Mouse (Mus musculus): ENCODE results near the gene Apba3. TPM values are rescaled to one million over a fixed set of nuclear protein-coding genes. Genes with fewer than 3 reads are reported as not detected.

The Apba3 gene
- total RNA-seq, 2 experiments from 2014 or later, result 35.8 to 38.6 TPM

DNA sequence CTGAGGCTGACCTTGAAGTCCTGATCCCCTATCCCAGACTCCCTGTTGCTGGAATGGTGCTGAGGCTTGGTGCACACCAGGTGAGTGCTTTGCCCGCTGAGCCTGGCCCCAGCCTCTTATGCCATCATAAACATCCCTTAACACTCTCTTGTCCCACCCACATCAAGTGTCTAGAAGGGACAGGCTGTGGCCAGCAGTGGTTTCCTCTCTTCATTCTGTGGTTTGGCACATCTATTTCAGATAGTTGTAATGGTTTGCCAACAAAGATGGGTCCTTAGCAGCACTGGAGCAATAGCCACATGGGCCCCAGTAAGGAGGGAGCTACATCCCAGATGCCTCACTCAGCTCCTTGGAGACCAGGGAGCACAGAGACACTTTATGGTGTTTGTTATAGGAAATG is 11.9 kb upstream of the Apba3 start:
- peak overlapping the region; percentile 100 for H3K27ac ChIP-seq
- no peak for DNase-seq (ENCODE audit: extremely low spot score in 1 of 2, low spot score in 2 of 2)
- intact Hi-C loops (cut with DNase I), result no loop called here
- H3K4me3 ChIP-seq, result no peak overlapping the region
- no peak for TF ChIP-seq CTCF (IDR thresholded peaks at IDR 0.05)

DNA sequence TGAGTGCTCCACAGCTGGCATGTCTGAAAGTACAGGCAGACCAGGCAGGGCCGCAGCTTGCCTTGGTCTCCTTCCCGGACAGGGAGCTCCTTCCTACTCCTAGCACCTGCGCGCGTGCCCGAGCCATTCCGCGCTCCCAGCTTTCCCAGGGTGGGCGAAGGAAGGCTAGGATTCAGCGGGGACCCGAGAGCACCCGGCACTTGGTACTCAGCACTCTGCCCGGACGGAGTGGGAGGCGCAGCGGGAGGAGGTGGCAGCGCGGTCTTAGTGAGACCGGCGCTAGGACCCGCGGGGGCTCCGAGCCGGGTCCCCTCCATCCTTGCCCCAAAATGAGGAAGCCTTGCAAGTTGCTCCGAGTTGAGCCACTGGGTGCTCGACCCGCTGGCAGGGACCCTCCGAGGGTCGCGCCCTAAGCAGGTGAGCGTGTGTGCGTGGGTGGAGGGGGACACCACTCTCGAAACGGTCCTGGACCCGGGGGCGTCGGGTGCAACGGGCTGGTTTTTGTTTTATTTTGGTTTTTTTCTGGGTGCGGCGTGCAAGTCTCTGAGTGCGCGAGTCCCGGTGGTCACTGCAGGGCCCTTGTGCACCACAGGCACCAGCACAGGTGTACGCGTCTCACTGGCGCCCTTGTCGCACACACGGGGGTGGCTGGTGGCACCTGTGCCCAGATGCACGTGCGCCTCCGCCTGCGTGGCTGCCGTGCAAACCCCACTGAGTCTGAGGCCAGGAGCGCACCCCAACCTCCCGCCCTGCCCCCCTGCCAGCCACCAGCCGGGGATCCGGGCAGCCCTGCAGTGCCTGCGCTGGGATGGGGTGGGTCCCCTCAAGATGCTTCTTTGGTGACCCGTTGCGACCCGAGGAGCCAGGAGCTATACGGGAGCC is 9.4 kb upstream of the Apba3 start:
- Histone ChIP-seq H3K4me3 (peak overlapping the region; percentile 59), H3K27ac (peak overlapping the region; percentile 95)
- intact Hi-C loops (cut with DNase I), result no loop called here
- no peak for TF ChIP-seq CTCF (IDR thresholded peaks at IDR 0.05)
- peak; percentile 63 to 67 for DNase-seq (ENCODE audit: extremely low spot score in 1 of 2, low spot score in 2 of 2)

DNA sequence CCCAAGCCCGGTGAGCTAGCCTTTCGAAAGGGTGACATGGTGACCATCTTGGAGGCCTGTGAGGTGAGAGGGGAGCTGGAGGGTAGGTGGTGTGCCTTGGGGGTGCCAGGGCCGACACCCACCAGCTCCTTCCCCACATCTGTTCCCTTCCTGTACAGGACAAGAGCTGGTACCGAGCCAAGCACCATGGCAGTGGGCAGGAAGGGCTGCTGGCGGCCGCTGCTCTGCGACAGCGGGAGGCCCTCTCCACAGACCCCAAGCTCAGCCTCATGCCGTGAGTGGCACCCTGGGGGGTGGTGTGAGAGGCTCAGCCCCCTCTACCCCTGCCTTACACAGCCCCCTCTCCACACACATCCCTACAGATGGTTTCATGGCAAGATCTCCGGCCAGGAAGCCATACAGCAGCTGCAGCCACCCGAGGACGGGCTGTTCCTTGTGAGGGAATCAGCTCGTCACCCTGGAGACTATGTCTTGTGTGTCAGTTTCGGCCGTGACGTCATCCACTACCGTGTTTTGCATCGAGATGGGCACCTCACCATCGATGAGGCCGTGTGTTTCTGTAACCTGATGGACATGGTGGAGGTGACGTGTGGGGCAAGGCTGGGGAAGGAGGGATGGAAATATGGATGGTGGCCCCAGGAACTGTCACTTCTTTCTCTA is 7.4 kb upstream of the Apba3 start:
- intact Hi-C loops (cut with DNase I), result no loop called here
- no peak for TF ChIP-seq CTCF (IDR thresholded peaks at IDR 0.05)
- DNase-seq (ENCODE audit: extremely low spot score in 1 of 2, low spot score in 2 of 2), result no peak
- peak overlapping the region; percentile 59 for H3K4me3 ChIP-seq
- H3K27ac ChIP-seq, result peak overlapping the region; percentile 95

DNA sequence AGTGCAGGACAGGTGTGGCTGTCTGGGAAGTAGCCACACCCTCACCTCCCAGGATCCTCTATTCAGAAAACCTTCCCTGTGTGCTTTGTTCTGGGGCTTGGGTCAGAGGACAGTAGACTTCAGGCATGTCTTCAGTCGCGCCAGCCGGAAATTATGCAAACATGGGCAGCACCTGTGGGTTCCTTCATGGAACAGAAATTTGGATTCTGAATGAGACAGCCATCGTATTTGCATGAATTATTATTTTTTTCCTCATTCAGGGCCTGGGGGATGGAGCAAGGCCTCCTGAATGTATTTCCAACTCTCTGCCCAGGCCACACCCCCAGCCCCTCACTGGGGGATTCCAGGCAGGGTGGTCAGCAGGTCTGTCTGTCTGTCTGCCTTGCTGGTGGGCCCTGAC is 5.7 kb upstream of the Apba3 start:
- intact Hi-C loops (cut with DNase I), result no loop called here
- TF ChIP-seq CTCF (IDR thresholded peaks at IDR 0.05), result no peak
- DNase-seq (ENCODE audit: extremely low spot score in 1 of 2, low spot score in 2 of 2), result no peak

DNA sequence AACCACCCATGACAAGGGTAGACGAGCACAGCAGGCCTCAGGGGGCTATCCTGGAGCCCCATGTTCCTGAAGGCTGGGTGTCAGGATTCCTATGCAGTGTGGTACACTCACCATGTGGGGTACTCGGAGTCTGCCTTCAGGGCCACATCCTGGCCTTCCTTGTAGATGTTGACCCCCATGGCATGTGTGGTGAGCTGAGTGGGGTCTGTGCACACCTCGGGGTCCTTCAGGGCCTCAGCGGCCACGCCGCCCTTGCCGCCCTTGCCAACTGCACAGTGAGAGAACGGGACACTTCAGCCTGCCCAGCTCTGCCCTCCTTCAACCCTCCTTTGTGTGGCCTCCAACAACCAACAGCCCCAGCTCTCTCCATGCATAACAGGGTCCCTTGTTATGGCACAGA is 1.2 kb upstream of the Apba3 start:
- intact Hi-C loops (cut with DNase I), result loop anchor here (5.0 kb wide), 1 partner anchor 73 kb away; no protein-coding TSS in a partner anchor
- no peak for TF ChIP-seq CTCF (IDR thresholded peaks at IDR 0.05)
- Histone ChIP-seq H3K4me3 (peak overlapping the region; percentile 89; the same call in 1 of the 2 replicates), H3K27ac (no peak overlapping the region)
- no peak for DNase-seq (ENCODE audit: extremely low spot score in 1 of 2, low spot score in 2 of 2)

More for the DNA sequence above, 5.7 kb upstream of the Apba3 start:
- Histone ChIP-seq H3K4me3 (no peak overlapping the region), H3K27ac (no peak overlapping the region)

DNA sequence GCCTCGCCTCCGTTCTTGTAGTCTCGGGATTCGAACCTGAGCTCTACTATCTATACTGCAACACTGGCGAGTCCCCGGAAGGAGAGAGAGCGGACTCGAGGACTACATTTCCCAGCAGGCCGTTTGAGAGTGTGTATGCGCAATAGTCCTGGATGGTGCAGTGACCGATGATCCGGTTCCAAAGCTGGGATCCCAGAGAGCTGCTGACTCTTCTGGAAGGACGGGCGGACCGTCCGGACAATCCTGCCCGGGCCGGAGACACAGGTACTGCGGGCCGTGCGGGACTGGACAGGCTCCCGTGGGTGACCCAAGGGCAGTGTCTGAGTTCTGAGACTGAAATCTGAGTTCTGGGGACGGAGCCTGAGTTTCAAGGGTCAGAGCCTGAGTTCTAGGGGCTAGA is 1.3 kb downstream of the Apba3 start:
- Histone ChIP-seq H3K27ac (peak overlapping the region; percentile 78), H3K4me3 (peak overlapping the region; percentile 94)
- TF ChIP-seq CTCF (IDR thresholded peaks at IDR 0.05), result no peak; the same call in none of the 2 replicates
- DNase-seq (ENCODE audit: extremely low spot score in 1 of 2, low spot score in 2 of 2), result peak; percentile 72 to 80
- intact Hi-C loops (cut with DNase I), result loop anchor here (5.0 kb wide), 1 partner anchor 76 kb away; no protein-coding TSS in a partner anchor

DNA sequence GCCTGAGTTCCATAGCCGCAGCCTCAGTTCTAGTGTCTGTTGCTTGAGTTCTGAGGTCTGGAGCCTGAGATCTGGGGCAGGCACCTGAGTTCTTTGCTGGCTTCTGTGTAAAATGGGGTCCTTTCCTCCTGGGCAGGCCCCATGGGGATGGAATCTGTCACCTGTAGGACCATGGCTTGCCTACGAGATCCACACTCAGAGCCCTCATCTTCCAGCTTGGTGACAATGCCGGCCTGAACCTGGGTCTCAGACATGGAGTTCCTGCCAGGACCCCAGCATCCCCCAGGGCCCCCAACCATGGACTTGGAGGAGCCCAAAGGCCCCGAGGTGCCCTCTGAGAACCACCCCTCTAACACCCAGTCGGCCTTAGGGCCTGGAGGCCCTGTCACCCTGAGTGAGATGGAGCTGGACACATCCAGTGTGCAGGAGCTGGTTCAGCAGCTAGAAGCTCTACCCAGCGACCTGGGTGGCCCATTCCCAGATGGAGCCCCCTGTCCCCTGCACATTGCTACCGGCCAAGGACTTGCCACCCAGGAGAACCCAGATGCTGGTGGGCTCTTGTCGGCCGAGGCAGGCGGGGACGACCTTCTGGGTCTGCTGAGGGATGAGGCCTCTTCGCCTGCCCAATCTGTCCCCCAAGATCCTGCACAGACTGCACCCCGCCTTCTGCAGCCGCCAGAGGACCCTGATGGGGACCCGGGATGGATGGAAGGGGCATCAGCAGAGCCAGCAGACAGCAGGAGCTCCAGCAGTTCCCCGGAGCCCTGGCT is 2.1 kb downstream of the Apba3 start:
- no peak for TF ChIP-seq CTCF (IDR thresholded peaks at IDR 0.05)
- no peak for DNase-seq (ENCODE audit: extremely low spot score in 1 of 2, low spot score in 2 of 2)
- intact Hi-C loops (cut with DNase I), result loop anchor here (5.0 kb wide), 1 partner anchor 77 kb away; no protein-coding TSS in a partner anchor
- peak overlapping the region; percentile 94 for H3K4me3 ChIP-seq
- peak overlapping the region; percentile 78 for H3K27ac ChIP-seq

DNA sequence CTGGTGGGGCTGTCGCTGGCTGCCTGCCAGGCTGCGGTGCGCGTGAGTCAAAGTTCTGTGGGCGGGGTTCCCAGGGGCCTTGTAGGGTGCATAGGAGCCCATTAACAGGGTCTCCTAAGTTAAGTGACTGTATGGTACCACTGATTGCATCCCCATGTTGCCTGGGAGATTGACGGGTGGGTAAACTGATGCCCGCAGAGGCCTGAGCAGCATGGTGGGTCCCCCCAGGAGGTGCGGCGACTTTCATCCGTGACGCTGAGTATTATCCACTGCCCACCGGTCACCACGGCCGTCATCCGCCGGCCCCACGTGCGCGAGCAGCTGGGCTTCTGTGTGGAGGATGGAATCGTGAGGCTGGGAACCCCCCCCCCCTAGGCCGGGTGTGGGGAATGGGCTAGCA is 5.6 kb downstream of the Apba3 start:
- H3K4me3 ChIP-seq, result no peak overlapping the region
- no peak for DNase-seq (ENCODE audit: extremely low spot score in 1 of 2, low spot score in 2 of 2)
- no peak overlapping the region for H3K27ac ChIP-seq
- intact Hi-C loops (cut with DNase I), result no loop called here
- TF ChIP-seq CTCF (IDR thresholded peaks at IDR 0.05), result no peak

DNA sequence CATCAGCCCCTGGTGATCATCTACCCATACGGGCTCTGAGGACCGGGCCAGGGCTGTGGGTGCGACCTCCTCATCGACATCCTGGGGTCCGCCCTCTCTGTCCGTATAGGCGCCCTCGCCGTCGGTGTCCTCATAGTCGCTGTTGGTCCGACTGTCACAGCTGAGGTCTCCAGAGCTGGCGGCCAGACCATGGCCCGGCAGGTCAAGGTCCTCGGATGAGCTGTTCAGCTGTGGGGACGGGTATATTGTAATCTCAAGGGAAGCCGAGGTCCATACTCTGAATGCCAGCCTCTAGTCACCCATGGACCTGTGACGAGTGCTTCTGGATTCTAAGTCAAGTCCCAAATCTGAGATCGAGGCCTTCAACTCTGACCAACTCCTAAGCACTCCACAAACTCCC is 7.1 kb downstream of the Apba3 start:
- H3K4me3 ChIP-seq, result no peak overlapping the region
- H3K27ac ChIP-seq, result no peak overlapping the region
- no peak for TF ChIP-seq CTCF (IDR thresholded peaks at IDR 0.05)
- intact Hi-C loops (cut with DNase I), result no loop called here
- DNase-seq (ENCODE audit: extremely low spot score in 1 of 2, low spot score in 2 of 2), result no peak

DNA sequence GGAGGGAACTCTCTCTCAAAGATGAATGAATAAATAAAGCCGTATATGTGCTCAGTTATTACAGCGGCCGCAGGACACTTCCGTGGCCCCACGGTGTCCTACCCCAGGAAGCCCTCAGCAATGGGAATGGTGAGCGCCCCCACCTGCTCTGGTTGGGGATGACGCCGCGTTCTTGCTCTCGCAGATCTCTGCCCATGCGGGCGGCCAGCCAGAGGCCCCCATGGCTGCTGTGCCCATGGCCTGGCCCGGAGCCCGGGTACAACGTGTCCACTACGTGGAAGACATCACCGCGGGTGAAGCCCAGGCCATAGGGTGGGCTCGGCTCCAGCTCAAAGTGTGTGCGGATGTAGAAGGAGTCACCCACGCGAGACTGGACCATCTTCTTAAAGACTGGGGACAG is 10.9 kb downstream of the Apba3 start:
- H3K27ac ChIP-seq, result no peak overlapping the region
- no peak for DNase-seq (ENCODE audit: extremely low spot score in 1 of 2, low spot score in 2 of 2)
- no peak; the same call in 1 of the 2 replicates for TF ChIP-seq CTCF (IDR thresholded peaks at IDR 0.05)
- no peak overlapping the region for H3K4me3 ChIP-seq
- intact Hi-C loops (cut with DNase I), result no loop called here

DNA sequence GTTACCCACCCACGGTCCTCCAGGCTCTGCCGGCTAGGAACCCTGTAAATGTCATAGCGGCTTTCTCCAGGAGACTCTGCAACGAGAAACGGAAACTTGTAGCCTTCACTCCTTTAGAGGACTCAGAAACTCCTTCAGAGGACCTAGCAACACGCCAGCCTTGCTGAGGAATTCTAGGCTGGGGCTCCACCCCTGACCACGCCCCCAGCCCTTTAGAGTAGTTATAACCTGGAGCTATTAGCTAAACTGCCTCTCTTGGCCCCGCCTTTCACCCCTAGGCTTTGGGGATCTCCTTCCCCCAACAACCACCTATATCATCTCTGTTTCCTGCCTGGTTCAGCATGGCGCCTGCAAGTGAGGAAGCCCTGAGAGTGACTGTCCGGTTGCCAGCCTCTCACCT is 12.7 kb downstream of the Apba3 start:
- no peak for DNase-seq (ENCODE audit: extremely low spot score in 1 of 2, low spot score in 2 of 2)
- intact Hi-C loops (cut with DNase I), result no loop called here
- no peak overlapping the region for H3K4me3 ChIP-seq
- no peak overlapping the region for H3K27ac ChIP-seq
- TF ChIP-seq CTCF (IDR thresholded peaks at IDR 0.05), result no peak

DNA sequence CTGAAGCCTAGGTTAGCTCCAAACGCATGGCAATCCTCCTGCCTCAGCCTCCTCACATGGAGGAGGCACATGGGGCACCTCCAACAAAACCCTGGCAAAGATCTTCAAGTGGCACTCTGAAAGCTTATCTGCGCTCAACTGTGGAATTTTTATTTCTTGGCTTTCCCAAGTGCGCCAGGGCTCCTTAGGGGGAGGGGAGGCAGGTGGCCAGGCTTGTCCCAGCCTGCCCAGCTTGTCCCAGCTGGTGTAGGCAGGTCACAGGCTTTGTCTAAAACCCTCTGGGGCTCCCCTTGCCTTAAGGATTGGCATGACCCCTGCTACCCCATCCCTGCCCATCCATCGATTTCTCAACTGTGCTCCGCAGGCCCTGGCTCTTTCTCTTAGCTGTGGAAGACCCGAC is 17.4 kb downstream of the Apba3 start:
- intact Hi-C loops (cut with DNase I), result no loop called here
- no peak for DNase-seq (ENCODE audit: extremely low spot score in 1 of 2, low spot score in 2 of 2)
- TF ChIP-seq CTCF (IDR thresholded peaks at IDR 0.05), result no peak
- H3K27ac ChIP-seq, result no peak overlapping the region
- no peak overlapping the region for H3K4me3 ChIP-seq
